Mouse (Mus musculus): Measurements from ENCODE around the gene Sstr2. TPM values are rescaled to one million over a fixed set of nuclear protein-coding genes. Genes with fewer than 3 reads are reported as not detected.

Sstr2 gene
- polyA plus RNA-seq (2015; fragmentation: Nextera tagmentation; extraction: Ambion mirVana) = 6.8 TPM in 2 replicates

DNA sequence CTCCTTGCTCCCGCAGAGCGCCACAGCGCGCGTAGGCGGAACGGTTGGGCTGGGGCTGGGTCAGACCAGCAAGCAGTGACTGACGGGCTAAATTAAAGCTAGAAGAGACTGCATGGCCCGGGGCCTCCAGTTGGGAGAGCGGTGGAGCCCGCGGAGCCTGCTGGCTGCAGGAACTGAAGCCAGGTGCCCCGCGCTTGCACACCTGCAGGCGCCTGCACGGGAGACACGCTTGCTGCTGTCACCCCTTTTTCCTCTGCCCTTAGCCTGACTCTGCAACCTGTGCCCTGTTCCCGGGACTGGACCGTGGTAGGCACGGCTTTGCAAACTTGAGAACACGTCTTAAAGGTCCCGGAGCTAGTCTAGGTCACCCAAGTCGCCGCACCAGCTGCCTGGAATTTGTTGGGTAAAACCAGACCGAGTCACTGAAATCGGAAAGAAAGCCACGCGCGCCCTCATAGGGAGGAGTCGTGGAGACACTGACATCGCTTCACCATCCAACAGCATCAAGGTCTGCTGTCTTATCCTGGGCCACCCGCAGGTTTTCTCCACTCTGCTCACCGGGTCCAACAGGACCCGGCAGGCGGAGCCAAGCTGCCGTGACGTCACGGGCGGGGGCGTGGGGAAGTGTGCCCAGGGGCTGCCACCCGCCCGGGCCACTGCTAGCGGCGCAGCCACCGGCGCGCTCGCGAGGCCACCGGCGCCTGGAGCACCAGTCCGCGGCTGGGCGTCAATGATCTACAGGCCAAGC lies at the start of gene Sstr2:
TSS of gene Sstr2 (plus strand) at position 671 of the 748 bp plus-strand sequence.
- H3K4me1 ChIP-seq (ENCODE audit: control insufficient read depth, low read depth, low read length) = no peaks in the 10 kb centered on the region; the same call in 1 of the 2 replicates
- H3K27me3 ChIP-seq (ENCODE audit: control insufficient read depth, insufficient read depth, low read depth, low read length) = peaks cover 25% of the 10 kb centered on the region
- peak within 1 kb of the TSS; percentile 50 for H3K9ac ChIP-seq (ENCODE audit: low read depth, low read length)
- peak within 1 kb of the TSS; percentile 59 for H3K4me3 ChIP-seq (ENCODE audit: low read depth, low read length)
- H3K27ac ChIP-seq (ENCODE audit: low read length) = peak within 1 kb of the TSS; percentile 69
- peak within 1 kb of the TSS; percentile 56 for H3K4me2 ChIP-seq (ENCODE audit: low read depth, low read length)
- no peaks in the 10 kb centered on the region for H3K9me3 ChIP-seq (replicated peaks; ENCODE audit: control insufficient read depth, low read length)
- peak; percentile 53 for ATAC-seq (ENCODE audit: low read depth)
- WGBS (ENCODE audit: insufficient replicate concordance) = 3% methylated on average over 54 of the region's 54 CpGs
- H3K36me3 ChIP-seq (ENCODE audit: control insufficient read depth, insufficient read depth) = no peaks in the 10 kb centered on the region

DNA sequence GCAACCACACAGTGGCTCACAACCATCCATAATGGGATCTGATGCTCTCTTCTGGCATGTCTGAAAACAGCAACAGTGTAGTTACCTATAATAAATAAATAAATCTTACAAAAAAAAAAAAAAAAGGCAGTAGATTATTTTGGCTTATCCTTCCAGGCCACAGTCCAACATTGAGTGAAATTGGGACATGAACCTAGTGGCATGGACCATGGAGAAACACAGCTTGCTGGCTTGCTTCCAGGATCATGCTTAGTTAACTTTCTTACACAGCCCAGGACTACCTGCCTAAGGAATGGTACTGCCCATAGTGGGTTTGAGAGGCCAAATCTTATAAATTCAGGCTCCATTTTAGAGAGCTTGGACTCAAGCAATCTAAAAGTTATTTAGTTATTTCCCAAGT lies 47.5 kb upstream of the Sstr2 start:
- H3K9me3 ChIP-seq (replicated peaks; ENCODE audit: control insufficient read depth, low read length) = no peaks in the 10 kb centered on the region
- no peaks in the 10 kb centered on the region for H3K4me1 ChIP-seq (ENCODE audit: control insufficient read depth, low read depth, low read length)
- no peaks in the 10 kb centered on the region for H3K36me3 ChIP-seq (ENCODE audit: control insufficient read depth, insufficient read depth)
- no peak for ATAC-seq (ENCODE audit: low read depth)
- no peak overlapping the region for H3K9ac ChIP-seq (ENCODE audit: low read depth, low read length)
- no peaks in the 10 kb centered on the region for H3K27me3 ChIP-seq (ENCODE audit: control insufficient read depth, insufficient read depth, low read depth, low read length)
- no peak overlapping the region for H3K27ac ChIP-seq (ENCODE audit: low read length)
- H3K4me3 ChIP-seq (ENCODE audit: low read depth, low read length) = no peak overlapping the region
- no peak overlapping the region for H3K4me2 ChIP-seq (ENCODE audit: low read depth, low read length)

DNA sequence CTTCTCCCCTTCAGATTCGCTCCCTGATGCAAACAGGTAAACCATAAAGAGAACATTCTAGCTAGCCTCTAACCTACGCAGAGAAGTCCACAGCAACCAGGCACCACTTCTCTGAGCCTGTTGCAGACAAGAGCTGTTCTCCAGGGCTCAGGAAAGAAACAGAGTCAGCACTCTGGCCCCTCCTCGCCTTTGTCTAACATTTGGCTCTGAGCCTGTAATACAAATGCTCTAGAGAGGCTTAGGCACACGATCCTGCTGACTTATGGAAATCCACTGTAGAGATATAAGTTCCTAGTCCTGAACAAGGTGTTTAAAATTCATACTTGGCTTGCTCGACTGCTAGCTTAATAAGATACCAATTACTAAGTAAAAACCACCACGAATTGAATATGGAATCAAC lies 46.5 kb upstream of the Sstr2 start:
- no peak for ATAC-seq (ENCODE audit: low read depth)
- H3K4me3 ChIP-seq (ENCODE audit: low read depth, low read length) = no peak overlapping the region
- H3K4me2 ChIP-seq (ENCODE audit: low read depth, low read length) = no peak overlapping the region
- WGBS (ENCODE audit: insufficient replicate concordance) = 56% methylated on average over 6 of the region's 6 CpGs
- H3K4me1 ChIP-seq (ENCODE audit: control insufficient read depth, low read depth, low read length) = no peaks in the 10 kb centered on the region
- H3K36me3 ChIP-seq (ENCODE audit: control insufficient read depth, insufficient read depth) = no peaks in the 10 kb centered on the region
- no peak overlapping the region for H3K9ac ChIP-seq (ENCODE audit: low read depth, low read length)
- H3K27me3 ChIP-seq (ENCODE audit: control insufficient read depth, insufficient read depth, low read depth, low read length) = no peaks in the 10 kb centered on the region
- no peak overlapping the region for H3K27ac ChIP-seq (ENCODE audit: low read length)
- no peaks in the 10 kb centered on the region for H3K9me3 ChIP-seq (replicated peaks; ENCODE audit: control insufficient read depth, low read length)

DNA sequence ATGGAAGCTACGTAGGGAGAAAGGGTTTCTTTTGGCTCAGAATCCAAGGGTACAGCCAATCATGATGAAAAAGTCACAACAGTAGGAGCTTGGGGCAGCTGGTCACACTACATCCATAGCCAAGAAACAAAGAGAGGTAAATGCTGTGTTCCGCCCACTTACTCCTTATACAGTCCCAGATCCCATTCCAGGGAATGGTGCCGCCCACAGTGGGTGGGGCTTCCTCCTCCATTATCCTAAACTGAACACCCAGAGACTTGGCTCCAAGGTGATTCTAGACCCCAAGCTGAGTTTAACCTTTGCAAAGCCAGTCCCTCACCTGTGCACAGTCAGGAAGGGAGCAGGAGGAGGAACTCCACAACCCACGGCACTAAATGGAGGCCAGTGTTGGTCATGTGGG lies 41.9 kb upstream of the Sstr2 start:
- Histone ChIP-seq H3K9ac (ENCODE audit: low read depth, low read length) (no peak overlapping the region), H3K4me2 (ENCODE audit: low read depth, low read length) (no peak overlapping the region), H3K36me3 (ENCODE audit: control insufficient read depth, insufficient read depth) (no peaks in the 10 kb centered on the region), H3K4me1 (ENCODE audit: control insufficient read depth, low read depth, low read length) (no peaks in the 10 kb centered on the region), H3K4me3 (ENCODE audit: low read depth, low read length) (no peak overlapping the region), H3K27me3 (ENCODE audit: control insufficient read depth, insufficient read depth, low read depth, low read length) (no peaks in the 10 kb centered on the region), H3K9me3 (replicated peaks; ENCODE audit: control insufficient read depth, low read length) (no peaks in the 10 kb centered on the region), H3K27ac (ENCODE audit: low read length) (no peak overlapping the region)
- WGBS (ENCODE audit: insufficient replicate concordance) = 63% methylated on average over 4 of the region's 4 CpGs
- ATAC-seq (ENCODE audit: low read depth) = no peak

DNA sequence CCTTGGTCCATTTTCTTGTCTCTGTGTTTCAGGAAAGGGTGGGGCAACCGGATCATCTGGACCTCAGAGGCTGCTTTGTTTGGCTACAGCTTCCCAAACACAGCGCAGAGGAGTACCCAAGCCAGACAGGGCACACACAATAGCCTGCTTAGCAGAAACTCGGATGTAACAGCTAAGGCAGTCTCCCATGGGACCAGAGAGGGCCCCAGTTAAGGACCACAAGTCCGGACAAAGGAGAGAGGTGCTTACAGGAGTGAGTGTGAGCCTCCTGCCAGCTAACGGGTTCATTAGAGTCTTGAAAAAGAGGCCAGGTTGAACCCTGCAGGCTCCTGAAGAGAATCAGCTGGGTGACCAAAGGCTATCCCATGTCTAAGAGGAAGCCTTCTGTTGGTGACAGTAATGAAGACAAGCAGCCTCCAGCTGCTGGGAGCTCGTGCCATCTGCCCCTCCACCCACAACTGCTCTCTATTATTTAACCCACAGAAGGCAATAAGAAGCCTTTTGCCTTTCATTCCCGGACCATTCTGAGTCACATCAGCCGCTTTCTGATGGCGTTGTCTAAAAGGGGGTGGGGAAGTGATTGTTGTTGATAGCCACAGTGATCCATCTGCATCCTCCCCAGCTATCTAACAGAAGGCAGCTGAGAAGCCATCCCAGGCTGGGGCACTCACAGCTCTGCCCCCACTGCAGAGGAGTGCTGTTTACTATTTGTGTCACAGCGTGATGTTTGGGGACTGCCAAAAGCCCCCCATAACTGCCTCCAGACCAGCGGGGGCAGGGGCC lies 35.1 kb upstream of the Sstr2 start:
- no peaks in the 10 kb centered on the region for H3K27me3 ChIP-seq (ENCODE audit: control insufficient read depth, insufficient read depth, low read depth, low read length)
- ATAC-seq (ENCODE audit: low read depth) = no peak
- WGBS (ENCODE audit: insufficient replicate concordance) = 48% methylated on average over 11 of the region's 11 CpGs
- H3K4me1 ChIP-seq (ENCODE audit: control insufficient read depth, low read depth, low read length) = no peaks in the 10 kb centered on the region
- no peaks in the 10 kb centered on the region for H3K9me3 ChIP-seq (replicated peaks; ENCODE audit: control insufficient read depth, low read length)
- H3K4me3 ChIP-seq (ENCODE audit: low read depth, low read length) = no peak overlapping the region
- no peak overlapping the region for H3K27ac ChIP-seq (ENCODE audit: low read length)
- H3K36me3 ChIP-seq (ENCODE audit: control insufficient read depth, insufficient read depth) = no peaks in the 10 kb centered on the region
- H3K4me2 ChIP-seq (ENCODE audit: low read depth, low read length) = no peak overlapping the region
- no peak overlapping the region for H3K9ac ChIP-seq (ENCODE audit: low read depth, low read length)

DNA sequence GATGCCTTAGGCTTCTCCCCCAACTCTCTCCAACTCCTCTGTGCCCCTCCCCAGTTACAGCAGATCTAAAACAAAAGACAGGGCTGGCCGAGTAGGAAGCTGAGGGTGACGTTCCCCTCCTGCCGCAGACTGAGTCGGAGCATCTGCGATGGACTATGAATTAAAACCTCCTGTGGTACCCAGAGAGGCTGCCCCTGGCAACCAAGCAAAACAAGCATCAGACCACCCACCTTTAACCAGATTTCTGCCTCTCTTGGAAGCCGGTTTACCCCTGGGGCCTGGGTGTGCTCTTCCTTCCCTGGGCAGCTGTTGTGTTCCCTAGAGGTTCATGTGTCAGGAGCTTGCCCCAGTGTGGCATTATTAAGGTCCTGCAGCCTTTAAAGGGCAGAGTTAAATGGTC lies 32.7 kb upstream of the Sstr2 start:
- Histone ChIP-seq H3K4me3 (ENCODE audit: low read depth, low read length) (no peak overlapping the region), H3K4me1 (ENCODE audit: control insufficient read depth, low read depth, low read length) (no peaks in the 10 kb centered on the region), H3K9me3 (replicated peaks; ENCODE audit: control insufficient read depth, low read length) (no peaks in the 10 kb centered on the region), H3K9ac (ENCODE audit: low read depth, low read length) (no peak overlapping the region), H3K27ac (ENCODE audit: low read length) (no peak overlapping the region), H3K36me3 (ENCODE audit: control insufficient read depth, insufficient read depth) (no peaks in the 10 kb centered on the region), H3K4me2 (ENCODE audit: low read depth, low read length) (no peak overlapping the region), H3K27me3 (ENCODE audit: control insufficient read depth, insufficient read depth, low read depth, low read length) (no peaks in the 10 kb centered on the region)
- ATAC-seq (ENCODE audit: low read depth) = no peak
- WGBS (ENCODE audit: insufficient replicate concordance) = 75% methylated on average over 6 of the region's 6 CpGs

DNA sequence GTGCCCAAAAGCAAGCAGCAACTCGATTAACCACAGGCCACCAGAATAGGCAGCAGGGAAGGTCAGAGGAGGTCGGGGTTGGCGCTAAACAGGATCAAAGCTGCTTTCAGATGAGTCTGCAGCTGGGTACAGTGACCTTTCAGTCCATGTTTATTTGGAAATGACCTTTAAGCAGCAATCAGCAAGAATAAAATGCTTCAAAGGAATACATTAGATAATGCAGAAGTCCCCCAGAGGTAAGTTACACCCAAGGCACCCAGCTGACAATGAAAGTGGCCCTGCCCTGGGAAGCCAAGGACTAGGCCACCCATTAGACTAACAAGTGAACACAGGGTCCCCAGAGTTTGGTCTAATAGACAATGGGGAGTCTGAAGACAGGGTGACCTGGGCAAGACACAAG lies 30.2 kb upstream of the Sstr2 start:
- ATAC-seq (ENCODE audit: low read depth) = no peak
- Histone ChIP-seq H3K9ac (ENCODE audit: low read depth, low read length) (no peak overlapping the region), H3K4me2 (ENCODE audit: low read depth, low read length) (no peak overlapping the region), H3K4me1 (ENCODE audit: control insufficient read depth, low read depth, low read length) (no peaks in the 10 kb centered on the region), H3K9me3 (replicated peaks; ENCODE audit: control insufficient read depth, low read length) (no peaks in the 10 kb centered on the region), H3K36me3 (ENCODE audit: control insufficient read depth, insufficient read depth) (no peaks in the 10 kb centered on the region), H3K4me3 (ENCODE audit: low read depth, low read length) (no peak overlapping the region), H3K27ac (ENCODE audit: low read length) (no peak overlapping the region), H3K27me3 (ENCODE audit: control insufficient read depth, insufficient read depth, low read depth, low read length) (no peaks in the 10 kb centered on the region)
- 34% methylated on average over 3 of the region's 3 CpGs for WGBS (ENCODE audit: insufficient replicate concordance)

DNA sequence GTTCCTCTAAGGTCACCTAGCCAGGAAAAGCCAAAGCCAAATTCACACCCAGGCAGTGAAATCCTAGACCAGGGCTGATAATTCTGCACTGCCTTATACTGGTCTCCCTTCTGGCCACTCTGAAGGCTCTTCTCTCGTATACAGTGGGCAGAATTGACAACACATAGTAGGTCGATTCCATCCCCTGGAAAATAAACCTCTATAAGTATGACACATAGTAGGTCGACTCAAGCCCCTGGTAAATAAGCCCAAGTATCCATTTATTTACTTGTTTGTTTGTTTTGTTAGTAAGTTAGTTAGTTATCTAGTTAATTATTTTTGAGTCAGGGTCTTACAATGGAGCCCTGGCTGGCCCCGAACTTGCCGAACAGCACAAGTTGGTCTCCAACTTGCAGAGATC lies 24.0 kb upstream of the Sstr2 start:
- Histone ChIP-seq H3K4me1 (ENCODE audit: control insufficient read depth, low read depth, low read length) (no peaks in the 10 kb centered on the region), H3K27me3 (ENCODE audit: control insufficient read depth, insufficient read depth, low read depth, low read length) (no peaks in the 10 kb centered on the region), H3K9me3 (replicated peaks; ENCODE audit: control insufficient read depth, low read length) (no peaks in the 10 kb centered on the region), H3K9ac (ENCODE audit: low read depth, low read length) (no peak overlapping the region), H3K27ac (ENCODE audit: low read length) (no peak overlapping the region), H3K36me3 (ENCODE audit: control insufficient read depth, insufficient read depth) (no peaks in the 10 kb centered on the region), H3K4me2 (ENCODE audit: low read depth, low read length) (no peak overlapping the region), H3K4me3 (ENCODE audit: low read depth, low read length) (no peak overlapping the region)
- ATAC-seq (ENCODE audit: low read depth) = no peak
- WGBS (ENCODE audit: insufficient replicate concordance) = 58% methylated on average over 5 of the region's 5 CpGs

DNA sequence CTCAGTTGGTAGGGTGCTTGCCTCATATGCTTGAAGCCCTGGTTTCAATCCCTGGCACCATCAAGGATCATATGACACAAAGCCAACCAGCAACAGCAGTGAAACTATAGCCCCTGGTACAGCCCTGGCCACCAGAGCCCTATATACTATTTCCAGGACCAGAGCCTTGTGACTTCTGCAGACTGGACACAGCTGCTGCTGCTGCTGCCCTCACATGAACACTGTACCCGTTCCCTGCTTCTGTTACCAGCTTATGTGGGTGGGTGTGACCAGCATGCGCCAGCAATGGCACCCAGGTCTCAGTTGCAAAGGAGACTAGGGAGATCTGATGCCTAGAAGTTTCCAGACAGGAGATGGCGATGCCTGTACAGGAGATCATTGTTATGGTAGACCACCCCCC lies 21.5 kb upstream of the Sstr2 start:
- H3K27me3 ChIP-seq (ENCODE audit: control insufficient read depth, insufficient read depth, low read depth, low read length) = no peaks in the 10 kb centered on the region
- no peak overlapping the region for H3K4me3 ChIP-seq (ENCODE audit: low read depth, low read length)
- H3K4me1 ChIP-seq (ENCODE audit: control insufficient read depth, low read depth, low read length) = no peaks in the 10 kb centered on the region
- H3K9me3 ChIP-seq (replicated peaks; ENCODE audit: control insufficient read depth, low read length) = no peaks in the 10 kb centered on the region
- no peak overlapping the region for H3K4me2 ChIP-seq (ENCODE audit: low read depth, low read length)
- no peak overlapping the region for H3K9ac ChIP-seq (ENCODE audit: low read depth, low read length)
- H3K27ac ChIP-seq (ENCODE audit: low read length) = no peak overlapping the region
- 72% methylated on average over 3 of the region's 3 CpGs for WGBS (ENCODE audit: insufficient replicate concordance)
- ATAC-seq (ENCODE audit: low read depth) = no peak
- no peaks in the 10 kb centered on the region for H3K36me3 ChIP-seq (ENCODE audit: control insufficient read depth, insufficient read depth)
